Mouse (Mus musculus) heart, postnatal 0 days (tissue): Measurements from ENCODE around the gene Elovl7. TPM values are rescaled to one million over a fixed set of nuclear protein-coding genes. Genes with fewer than 3 reads are reported as not detected.

Source experiments
- ATAC-seq: fragments of 200-750 bp; cut with Nextera tagmentation; 2 replicates; pipeline ENCODE4 v1.8.0; 2017; ENCODE audit warnings: low read depth, moderate number of reproducible peaks, moderate library complexity; ENCODE audit not compliant: insufficient read depth
- DNase-seq: peaks from one replicate; pipeline ENCODE4 v3.0.0-alpha.2; 2016; ENCODE audit warnings: low spot score
- H3K27ac ChIP-seq: fragments of 300-500 bp; sonication (generic); 2 replicates; pipeline ENCODE4 v1.5.1; 2014; ENCODE audit warnings: low read depth, mild to moderate bottlenecking
- H3K27me3 ChIP-seq: fragments of 300-500 bp; sonication (generic); 2 replicates; pipeline ENCODE4 v1.6.1; 2014; ENCODE audit warnings: low read length, mixed read lengths; ENCODE audit not compliant: control insufficient read depth, insufficient read depth
- H3K36me3 ChIP-seq: fragments of 300-500 bp; sonication (generic); replicated peaks from 2 replicates; pipeline ENCODE4 v1.6.1; 2014; ENCODE audit warnings: low read length, mixed read lengths; ENCODE audit not compliant: control insufficient read depth, insufficient read depth
- H3K4me1 ChIP-seq: fragments of 300-500 bp; sonication (generic); 2 replicates; pipeline ENCODE4 v1.6.1; 2014; ENCODE audit warnings: antibody characterized with exemption; ENCODE audit not compliant: control insufficient read depth, insufficient read depth
- H3K4me2 ChIP-seq: fragments of 300-500 bp; sonication (generic); 2 replicates; pipeline ENCODE4 v1.6.1; 2014; ENCODE audit warnings: low read depth, mild to moderate bottlenecking, low read length, moderate library complexity
- H3K4me3 ChIP-seq: fragments of 300-500 bp; sonication (generic); 2 replicates; pipeline ENCODE4 v1.5.1; 2014; ENCODE audit warnings: low read depth, low read length
- H3K9ac ChIP-seq: fragments of 300-500 bp; sonication (generic); replicated peaks from 2 replicates; pipeline ENCODE4 v1.6.1; 2014; ENCODE audit warnings: low read depth, low read length, mixed read lengths
- H3K9me3 ChIP-seq: fragments of 300-500 bp; sonication (generic); replicated peaks from 2 replicates; pipeline ENCODE4 v1.6.1; 2016; ENCODE audit warnings: low read length; ENCODE audit not compliant: control insufficient read depth
- CTCF ChIP-seq: IDR thresholded peaks from 2 replicates; pipeline ENCODE4 v1.5.1; 2016; ENCODE audit warnings: antibody characterized with exemption, control low read depth, low read depth
- EP300 ChIP-seq: IDR thresholded peaks from 2 replicates; pipeline ENCODE4 v1.6.1; 2016; ENCODE audit warnings: antibody characterized with exemption, low read depth
- WGBS: fragments of 180-500 bp; shearing (Covaris S2); extraction: QIAGEN DNeasy Blood & Tissue Kit; methylation state at CpG from one replicate; pipeline ENCODE4 v1.1.7; 2014; 5-methylcytosine and 5-hydroxymethylcytosine counted together
- polyA plus RNA-seq: library from polyadenylated mRNA; unstranded; fragments of >200 nt; fragmentation: Nextera tagmentation; extraction: Ambion mirVana; gene quantifications from 2 replicates; pipeline ENCODE4 v1.2.1, GENCODE M21; 2015
- total RNA-seq: library from RNA; depleted of rRNA; stranded (reverse); fragments of >200 nt; gene quantifications from 2 replicates; pipeline ENCODE4 v1.2.3, GENCODE M21; 2014; ENCODE audit warnings: low replicate concordance

Elovl7 gene
- total and polyA plus RNA-seq, 2 experiments from 2014 or later: 0.95 to 1.8 TPM

GRCm38 (mm10) chr13:108317414-108317813 lies 103.2 kb downstream of the Elovl7 start:
- Histone ChIP-seq H3K4me2 (peak overlapping the region; percentile 99; the same call in 1 of the 2 replicates), H3K9me3 (no peaks in the 10 kb centered on the region), H3K4me1 (peaks cover 12% of the 10 kb centered on the region), H3K27ac (no peak overlapping the region), H3K9ac (no peak overlapping the region), H3K4me3 (no peak overlapping the region), H3K36me3 (no peaks in the 10 kb centered on the region), H3K27me3 (peaks cover 42% of the 10 kb centered on the region)
- DNase-seq (no peak), ATAC-seq (no peak)
- WGBS: 93% methylated on average over 2 of the region's 2 CpGs
- TF ChIP-seq CTCF (no peak), EP300 (no peak)

GRCm38 (mm10) chr13:108319028-108319427 lies 104.8 kb downstream of the Elovl7 start:
- Histone ChIP-seq H3K36me3 (peaks cover 3% of the 10 kb centered on the region; the same call in 1 of the 2 replicates), H3K4me2 (no peak overlapping the region), H3K4me1 (peaks cover 12% of the 10 kb centered on the region), H3K9ac (no peak overlapping the region), H3K27me3 (peaks cover 40% of the 10 kb centered on the region; the same call in 1 of the 2 replicates), H3K4me3 (no peak overlapping the region), H3K9me3 (no peaks in the 10 kb centered on the region), H3K27ac (no peak overlapping the region)
- ATAC-seq (no peak), DNase-seq (no peak)
- 95% methylated on average over 8 of the region's 8 CpGs for WGBS
- no peak for TF ChIP-seq CTCF
- TF ChIP-seq EP300: no peak

- peaks cover 12% of the 10 kb centered on the region for H3K4me1 ChIP-seq
- H3K4me2 ChIP-seq: no peak overlapping the region
- H3K27ac ChIP-seq: no peak overlapping the region
- H3K36me3 ChIP-seq: peaks cover 15% of the 10 kb centered on the region; the same call in 1 of the 2 replicates
- no peak for ATAC-seq
- peaks cover 43% of the 10 kb centered on the region for H3K27me3 ChIP-seq
- no peak for TF ChIP-seq CTCF
- no peak for DNase-seq
- H3K9me3 ChIP-seq: no peaks in the 10 kb centered on the region
- H3K4me3 ChIP-seq: no peak overlapping the region
- no peak overlapping the region for H3K9ac ChIP-seq
- 86% methylated on average over 8 of the region's 8 CpGs for whole genome bisulfite sequencing
Measured at GRCm38 (mm10) chr13:108320216-108320615, 106.0 kb downstream of the Elovl7 start.

- peaks cover 17% of the 10 kb centered on the region; the same call in 1 of the 2 replicates for H3K36me3 ChIP-seq
- H3K27ac ChIP-seq: no peak overlapping the region
- H3K4me2 ChIP-seq: no peak overlapping the region
- H3K9me3 ChIP-seq: no peaks in the 10 kb centered on the region
- H3K27me3 ChIP-seq: peaks cover 43% of the 10 kb centered on the region
- WGBS: 92% methylated on average over 2 of the region's 2 CpGs
- DNase-seq: no peak
- ATAC-seq: no peak
- H3K4me1 ChIP-seq: no peaks in the 10 kb centered on the region
- no peak overlapping the region for H3K9ac ChIP-seq
- no peak overlapping the region for H3K4me3 ChIP-seq
- TF ChIP-seq CTCF: no peak
Measured at GRCm38 (mm10) chr13:108322466-108322865, 108.3 kb downstream of the Elovl7 start.

GRCm38 (mm10) chr13:108323317-108323716 lies 109.1 kb downstream of the Elovl7 start:
- Histone ChIP-seq H3K9ac (no peak overlapping the region), H3K4me1 (no peaks in the 10 kb centered on the region), H3K9me3 (no peaks in the 10 kb centered on the region), H3K4me3 (no peak overlapping the region), H3K27ac (no peak overlapping the region), H3K27me3 (peaks cover 36% of the 10 kb centered on the region), H3K4me2 (no peak overlapping the region), H3K36me3 (peaks cover 17% of the 10 kb centered on the region; the same call in 1 of the 2 replicates)
- WGBS: 89% methylated on average over 2 of the region's 2 CpGs
- TF ChIP-seq CTCF (no peak), EP300 (no peak)
- no peak for ATAC-seq
- DNase-seq: no peak
